Mouse (Mus musculus) olfactory bulb, adult 2 months (tissue): Measurements from ENCODE around the gene Foxo4. TPM values are rescaled to one million over a fixed set of nuclear protein-coding genes. Genes with fewer than 3 reads are reported as not detected.

Experiments
- H3K27ac ChIP-seq: fragments of 200-500 bp; 2 replicates; pipeline ENCODE4 v1.5.1; 2012; ENCODE audit warnings: low read depth, low read length; ENCODE audit not compliant: insufficient read depth
- H3K4me1 ChIP-seq: fragments of 200-500 bp; 2 replicates; pipeline ENCODE4 v1.6.1; 2012; ENCODE audit warnings: low read length; ENCODE audit not compliant: control insufficient read depth, insufficient read depth
- H3K4me3 ChIP-seq: fragments of 200-500 bp; 2 replicates; pipeline ENCODE4 v1.5.1; 2012; ENCODE audit warnings: mild to moderate bottlenecking, low read depth, low read length, moderate library complexity; ENCODE audit not compliant: insufficient read depth
- CTCF ChIP-seq: fragments of 200-500 bp; IDR thresholded peaks from 2 replicates; pipeline ENCODE4 v1.5.1; 2012; ENCODE audit warnings: low read depth, mild to moderate bottlenecking, low read length, moderate library complexity; ENCODE audit not compliant: insufficient read depth
- POLR2A ChIP-seq: fragments of 200-500 bp; IDR thresholded peaks from 2 replicates; pipeline ENCODE4 v1.6.1; 2012; ENCODE audit warnings: mild to moderate bottlenecking, low read depth, low read length, moderate library complexity; ENCODE audit not compliant: insufficient read depth
- WGBS: fragments of 180-500 bp; shearing (Covaris S2); methylation state at CpG from one replicate; pipeline ENCODE4 v1.1.7; 2018; 5-methylcytosine and 5-hydroxymethylcytosine counted together
- polyA plus RNA-seq: library from polyadenylated mRNA; stranded (reverse); fragments of >200 nt; gene quantifications from 2 replicates; pipeline ENCODE4 v1.2.4, GENCODE M21; 2012; ENCODE audit warnings: low replicate concordance; ENCODE audit not compliant: missing spikeins, insufficient read depth, insufficient read length

Gene Foxo4
- polyA plus RNA-seq, 1 experiment = not detected

DNA sequence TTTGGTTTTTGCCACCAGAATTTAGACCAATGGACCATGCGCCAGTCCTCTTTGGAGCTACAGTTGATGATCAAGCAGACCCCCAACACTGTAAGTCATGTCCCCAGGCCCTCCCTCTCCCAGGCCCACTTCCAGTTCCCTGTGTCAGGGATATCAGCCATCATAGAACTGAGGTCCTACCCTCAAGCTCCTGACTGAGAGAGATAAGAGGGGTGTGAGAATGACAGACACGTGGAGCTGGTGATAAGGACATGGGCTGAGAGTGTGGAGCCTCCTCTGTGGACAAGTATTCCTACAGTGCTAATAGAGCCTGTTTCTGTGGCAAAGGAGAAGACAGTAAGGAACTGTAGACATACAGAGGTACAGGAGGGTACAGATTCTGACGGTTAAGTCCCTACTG, 33.2 kb downstream of the Foxo4 start:
- WGBS = 90% methylated on average over 3 of the region's 3 CpGs
- TF ChIP-seq POLR2A (no peak), CTCF (no peak)
- Histone ChIP-seq H3K4me3 (no peak overlapping the region), H3K27ac (no peak overlapping the region), H3K4me1 (no peaks in the 10 kb centered on the region)

DNA sequence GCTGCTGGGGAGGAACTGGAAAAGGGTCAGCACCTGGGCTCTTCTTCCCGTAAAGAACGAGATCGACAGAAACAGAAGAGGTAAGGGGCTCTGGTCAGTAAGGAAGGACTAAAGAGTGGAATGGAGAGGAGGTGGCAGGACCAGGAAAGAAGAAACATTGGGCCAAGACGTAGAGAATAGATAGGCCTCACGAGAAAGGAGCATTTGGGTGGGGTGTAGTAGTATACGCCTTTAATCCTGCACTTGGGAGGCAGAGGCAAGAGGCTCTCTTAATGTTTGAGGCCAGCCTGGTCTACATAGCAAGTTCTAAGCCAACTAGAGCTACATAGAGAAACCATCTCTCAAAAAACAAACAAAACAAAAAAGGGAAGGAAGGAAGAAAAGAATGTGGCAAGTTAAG, 34.1 kb downstream of the Foxo4 start:
- Histone ChIP-seq H3K4me1 (no peaks in the 10 kb centered on the region), H3K4me3 (no peak overlapping the region), H3K27ac (no peak overlapping the region)
- no peak for TF ChIP-seq CTCF
- TF ChIP-seq POLR2A = no peak
- WGBS = 93% methylated on average over 6 of the region's 6 CpGs

DNA sequence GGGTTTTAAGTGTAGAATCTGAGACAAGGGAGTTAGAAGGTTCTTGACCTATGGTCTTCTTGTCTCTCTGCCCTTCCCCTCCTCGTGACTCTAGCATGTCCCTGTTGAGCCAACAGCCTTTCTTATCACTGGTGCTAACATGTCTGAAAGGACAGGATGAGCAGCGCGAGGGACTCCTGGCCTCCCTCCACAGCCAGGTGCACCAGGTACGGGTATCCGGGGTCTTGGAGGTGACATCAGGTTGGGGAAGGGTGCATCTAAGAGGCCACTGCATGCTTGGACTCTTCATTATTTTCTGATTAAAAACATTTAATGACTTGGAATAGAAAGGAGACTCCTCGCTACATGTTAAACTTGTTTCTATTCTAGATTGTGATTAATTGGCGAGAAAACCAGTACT, 34.7 kb downstream of the Foxo4 start:
- H3K27ac ChIP-seq = no peak overlapping the region
- TF ChIP-seq CTCF = no peak
- TF ChIP-seq POLR2A = no peak
- 90% methylated on average over 7 of the region's 7 CpGs for WGBS
- H3K4me3 ChIP-seq = no peak overlapping the region
- H3K4me1 ChIP-seq = no peaks in the 10 kb centered on the region

DNA sequence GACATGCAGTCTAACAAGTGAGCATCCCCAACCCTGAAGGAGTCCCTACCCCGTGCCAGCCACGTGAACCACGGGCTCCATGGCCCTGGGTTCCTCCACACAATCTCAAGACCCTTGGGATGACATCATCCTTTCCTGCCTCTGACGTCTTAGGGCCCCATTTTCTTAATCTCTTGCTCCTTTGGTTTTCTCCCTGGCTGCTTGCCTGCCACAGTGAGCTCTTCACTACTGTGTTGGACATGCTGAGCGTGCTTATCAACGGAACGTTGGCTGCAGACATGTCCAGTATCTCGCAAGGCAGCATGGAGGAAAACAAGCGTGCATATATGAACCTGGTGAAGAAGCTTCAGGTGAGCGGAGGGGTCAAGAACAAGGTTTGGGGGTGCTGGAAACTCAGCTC, 35.8 kb downstream of the Foxo4 start:
- 81% methylated on average over 10 of the region's 10 CpGs for WGBS
- TF ChIP-seq POLR2A (no peak), CTCF (no peak)
- Histone ChIP-seq H3K4me3 (no peak overlapping the region), H3K4me1 (no peaks in the 10 kb centered on the region), H3K27ac (no peak overlapping the region)

DNA sequence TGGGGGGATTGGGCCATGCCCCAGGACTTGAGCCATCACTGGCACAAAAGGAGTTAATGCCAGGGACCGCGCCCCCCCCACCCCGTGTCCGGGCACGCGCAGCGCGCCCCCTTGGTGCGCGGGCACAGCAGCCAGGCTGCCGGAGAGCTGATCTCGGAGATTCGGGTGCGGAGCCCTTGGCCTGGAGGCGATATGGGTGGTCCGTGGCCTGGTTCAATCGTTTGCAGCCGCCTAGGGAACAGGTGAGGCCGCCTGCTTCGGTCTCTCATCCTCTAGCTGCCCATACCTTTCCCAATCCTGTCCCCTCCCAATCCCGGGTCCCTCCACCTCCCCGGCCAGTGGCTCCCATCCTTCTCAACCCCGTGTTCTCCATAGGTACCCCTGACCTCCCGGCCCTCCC, 44.7 kb downstream of the Foxo4 start, which contains the start of gene Nlgn3:
Nlgn3 (plus strand) TSS at position 114 of the 400 bp plus-strand sequence.
- H3K4me3 ChIP-seq = peak within 1 kb of the TSS; percentile 81
- peak within 1 kb of the TSS; percentile 90 for H3K27ac ChIP-seq
- whole genome bisulfite sequencing = 24% methylated on average over 24 of the region's 24 CpGs
- peak; percentile 61; the same call in 1 of the 2 replicates for TF ChIP-seq POLR2A
- no peak for TF ChIP-seq CTCF
- H3K4me1 ChIP-seq = peaks cover 21% of the 10 kb centered on the region

DNA sequence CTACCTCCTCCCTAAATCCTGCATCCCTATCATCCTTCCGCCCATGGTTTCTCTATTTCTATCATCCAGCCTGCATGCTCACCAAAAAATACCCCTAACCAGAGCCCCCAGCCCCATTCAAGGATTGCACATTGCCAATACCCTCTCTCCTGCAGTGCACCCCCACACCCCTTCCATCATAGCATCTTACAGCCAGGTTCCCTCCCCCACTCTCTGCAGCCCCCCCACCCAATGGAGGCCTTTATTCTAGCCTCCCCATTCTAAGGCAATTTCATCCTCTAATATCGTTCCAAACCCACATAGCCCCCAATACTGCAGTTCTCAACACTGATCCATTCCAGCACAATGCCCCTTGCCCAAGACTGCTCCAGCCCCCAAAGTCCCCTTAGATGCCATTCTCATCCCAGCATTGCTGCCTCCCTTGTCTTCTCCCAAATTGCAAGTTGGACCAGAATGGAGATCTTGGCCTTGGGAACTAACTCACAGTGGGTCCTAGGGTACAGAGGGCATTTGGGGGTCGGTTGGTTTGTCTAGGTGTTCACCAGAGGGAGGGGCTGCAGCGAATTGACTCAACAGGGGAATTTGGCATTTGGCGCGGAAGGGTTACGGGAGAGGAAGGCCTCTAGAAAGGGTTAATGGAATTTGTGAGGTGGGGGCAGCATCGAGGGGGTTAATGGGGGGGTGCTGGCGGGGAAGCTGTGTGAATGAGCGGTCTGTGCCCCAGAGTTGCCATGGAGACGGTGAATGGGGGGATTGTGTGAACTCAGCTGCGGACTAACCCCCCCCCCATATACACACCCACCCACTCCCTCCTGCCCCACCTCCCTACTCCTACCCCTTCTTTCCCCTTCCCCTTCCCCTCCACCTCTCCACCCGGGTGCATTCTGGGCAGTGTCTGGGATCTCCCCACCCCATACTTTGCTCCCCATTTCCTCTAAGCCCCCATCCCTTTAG, 45.4 kb downstream of the Foxo4 start:
- peaks cover 24% of the 10 kb centered on the region for H3K4me1 ChIP-seq
- H3K4me3 ChIP-seq = peak overlapping the region; percentile 81
- no peak for TF ChIP-seq CTCF
- TF ChIP-seq POLR2A = no peak
- peak overlapping the region; percentile 90 for H3K27ac ChIP-seq
- 10% methylated on average over 10 of the region's 13 CpGs for WGBS

DNA sequence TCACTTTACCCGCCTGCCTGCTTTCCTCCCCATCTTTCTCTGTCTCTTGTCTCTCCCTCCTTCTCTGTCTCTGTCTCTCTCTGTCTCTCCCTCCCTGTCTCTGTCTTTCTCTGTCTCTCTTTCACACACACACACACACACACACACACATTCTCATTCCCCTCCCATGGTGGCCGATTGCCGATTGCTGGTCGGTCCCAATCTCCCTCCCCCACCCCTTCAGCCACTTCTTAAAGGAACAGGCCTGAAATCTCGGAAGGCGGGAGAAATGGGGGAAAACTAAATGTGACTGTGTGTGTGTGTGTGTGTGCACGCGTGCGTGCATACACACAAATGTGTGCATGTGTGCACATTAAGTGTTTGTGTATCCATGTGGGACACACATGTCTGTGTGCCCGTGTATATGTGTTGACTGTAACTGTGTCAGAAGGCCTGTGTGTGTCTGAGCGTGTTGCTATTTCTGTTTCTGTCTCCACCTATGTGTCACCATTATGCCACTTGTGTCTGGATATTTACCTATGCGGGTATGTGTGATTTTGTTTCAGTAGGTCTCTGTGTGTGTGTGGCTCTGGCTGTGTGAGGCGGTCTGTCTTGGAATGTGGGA, 46.2 kb downstream of the Foxo4 start:
- Histone ChIP-seq H3K4me3 (peak overlapping the region; percentile 81), H3K27ac (peak overlapping the region; percentile 73), H3K4me1 (peaks cover 28% of the 10 kb centered on the region)
- no peak for TF ChIP-seq POLR2A
- no peak for TF ChIP-seq CTCF
- 23% methylated on average over 13 of the region's 13 CpGs for WGBS

DNA sequence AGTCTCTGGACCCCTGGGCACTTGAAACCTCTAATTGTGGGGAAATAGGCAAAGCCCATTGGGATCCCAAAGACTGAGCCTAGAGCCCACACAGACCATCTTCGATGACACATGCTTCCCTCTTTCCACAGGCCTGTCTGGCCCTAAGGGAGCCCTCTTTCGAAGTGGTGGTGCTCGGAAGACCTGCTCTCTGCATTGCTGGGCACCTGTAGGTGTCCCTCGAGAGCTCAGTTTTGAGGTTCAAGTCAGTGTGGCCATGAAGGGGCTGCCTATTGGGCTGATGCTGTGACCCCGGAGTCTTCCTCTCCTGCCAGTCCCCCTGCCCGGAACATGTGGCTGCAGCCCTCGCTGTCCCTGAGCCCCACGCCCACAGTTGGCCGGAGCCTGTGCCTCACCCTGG, 47.3 kb downstream of the Foxo4 start:
- H3K27ac ChIP-seq = no peak overlapping the region
- peaks cover 33% of the 10 kb centered on the region for H3K4me1 ChIP-seq
- 34% methylated on average over 9 of the region's 9 CpGs for WGBS
- peak overlapping the region; percentile 36 for H3K4me3 ChIP-seq
- TF ChIP-seq CTCF = no peak
- no peak for TF ChIP-seq POLR2A

DNA sequence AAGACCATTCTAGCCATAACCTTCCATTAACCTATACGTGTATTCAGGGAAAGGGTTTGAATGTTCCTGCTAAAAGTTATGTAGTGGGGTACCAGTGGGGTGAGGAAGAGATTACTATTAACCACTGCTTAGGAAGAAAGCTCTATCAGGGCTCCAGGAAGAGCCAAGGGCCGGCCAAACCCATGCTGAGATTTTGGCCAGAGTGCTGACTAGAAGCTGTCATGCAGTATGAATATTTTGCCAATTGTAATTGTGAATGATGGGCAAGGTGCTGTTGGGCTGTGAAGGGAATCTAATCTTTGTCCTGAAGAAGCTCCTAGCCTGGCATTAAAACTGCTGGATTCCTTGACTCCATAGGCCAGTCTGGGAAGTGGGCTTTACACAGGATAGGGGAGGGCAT, 50.3 kb downstream of the Foxo4 start:
- no peak for TF ChIP-seq CTCF
- Histone ChIP-seq H3K4me3 (no peak overlapping the region), H3K27ac (no peak overlapping the region), H3K4me1 (peaks cover 45% of the 10 kb centered on the region)
- 57% methylated on average over 2 of the region's 2 CpGs for WGBS
